Mouse (Mus musculus): Measurements from ENCODE around the gene Mad1l1.
"Not testable (repeated sequence)": the region's sequence is repeated elsewhere in the genome, so short reads cannot be mapped to it uniquely, and the experiment has no call there.

The Mad1l1 gene

DNA sequence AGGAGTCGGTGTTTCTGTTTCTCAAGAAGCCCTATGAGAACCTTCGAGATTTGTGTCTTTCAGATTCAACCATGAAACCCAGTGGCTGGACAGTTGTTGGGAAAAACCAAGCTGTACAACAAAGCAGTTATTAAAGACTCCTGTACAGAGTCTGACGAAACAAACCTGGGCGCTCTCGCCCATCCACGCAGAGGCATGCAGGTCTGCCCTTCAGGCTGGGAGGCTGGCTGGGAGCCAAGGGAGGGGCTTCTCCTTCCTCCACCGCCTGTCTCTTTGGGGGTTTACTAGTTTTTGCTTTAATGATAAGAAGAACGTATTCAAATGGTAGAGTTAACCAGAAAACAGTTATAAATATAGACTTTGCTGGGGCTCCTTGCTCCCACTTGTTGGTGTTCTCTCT, 314.5 kb downstream of the Mad1l1 start:
- no peak for DNase-seq (ENCODE audit: low spot score)

DNA sequence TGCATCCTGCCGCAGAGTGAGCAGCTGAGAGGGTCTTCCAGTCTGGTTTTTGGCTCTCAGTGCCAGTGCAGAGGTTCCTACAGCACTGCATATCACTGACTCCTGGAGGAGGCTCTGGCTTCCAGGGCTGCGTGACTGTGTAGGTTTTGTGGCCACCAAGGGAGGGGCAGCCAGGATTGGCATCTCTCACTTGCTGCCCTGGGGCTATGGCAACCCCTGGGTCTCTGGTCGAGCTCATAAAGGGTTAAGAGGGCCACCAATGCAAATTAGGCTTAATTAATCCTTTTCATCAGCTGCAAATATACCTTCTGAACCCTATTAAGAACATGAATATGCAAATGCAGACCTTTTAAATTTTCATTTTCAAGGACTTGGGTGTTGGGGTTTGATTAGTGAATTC, 318.8 kb downstream of the Mad1l1 start:
- DNase-seq (ENCODE audit: low spot score) = no peak

DNA sequence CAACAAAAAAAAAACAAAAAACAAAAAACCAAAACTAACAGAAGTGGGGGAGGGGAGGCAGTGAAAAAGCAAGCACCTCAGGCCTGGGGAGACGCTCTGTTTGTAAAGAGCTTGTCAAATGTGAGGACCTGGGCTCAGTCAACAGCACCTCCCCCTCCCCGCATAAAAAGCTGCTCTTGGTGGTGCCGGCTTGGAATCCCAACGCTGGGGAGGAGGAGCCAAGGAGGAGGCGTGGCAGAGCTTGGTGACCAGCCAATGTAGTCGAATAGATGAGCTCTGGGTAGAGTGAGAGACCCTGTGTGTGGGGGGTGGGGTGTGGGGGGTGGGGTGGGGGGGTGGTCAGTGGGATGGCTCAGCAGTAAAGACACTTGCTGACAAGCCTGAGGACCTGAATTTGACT, 322.4 kb downstream of the Mad1l1 start:
- DNase-seq (ENCODE audit: low spot score) = no peak

DNA sequence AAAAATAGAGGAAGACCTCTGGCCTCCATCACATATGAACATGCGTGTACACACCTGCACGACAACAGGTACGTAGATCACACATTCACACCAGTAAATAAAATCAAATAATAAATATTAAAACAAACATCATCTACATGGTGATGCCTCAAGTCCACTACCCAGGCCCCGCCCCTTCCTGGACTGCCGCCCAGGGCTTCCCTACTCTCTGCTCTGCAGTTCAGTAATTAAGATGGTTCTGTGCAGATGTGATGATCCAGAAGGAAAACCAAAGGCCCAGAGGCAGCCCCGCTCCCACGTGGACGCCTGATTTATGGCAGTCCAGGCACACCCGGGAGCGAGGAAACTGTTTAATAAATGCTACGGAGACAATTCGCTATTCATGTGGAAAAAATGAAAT, 323.0 kb downstream of the Mad1l1 start:
- DNase-seq (ENCODE audit: low spot score) = not testable (repeated sequence)

DNA sequence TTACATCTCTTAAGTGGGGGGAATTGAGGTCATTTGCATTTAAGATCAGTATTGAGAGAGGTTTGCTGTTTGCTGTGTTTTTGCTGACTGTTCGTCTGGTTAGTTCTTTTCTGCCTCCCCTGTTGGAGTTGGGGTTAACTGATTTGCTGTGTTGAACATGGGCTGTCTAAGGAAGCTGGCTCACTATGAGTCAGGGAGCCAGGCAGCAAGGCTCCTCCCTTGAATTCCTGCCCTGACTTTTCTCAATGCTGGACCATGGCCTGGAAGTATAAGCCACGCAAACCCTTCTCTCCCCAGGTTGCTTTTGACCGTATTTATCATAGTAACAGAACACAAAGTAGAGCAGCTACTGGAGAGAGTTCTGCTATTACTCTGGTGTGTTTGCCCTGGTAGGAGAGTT, 329.8 kb downstream of the Mad1l1 start:
- no peak for DNase-seq (ENCODE audit: low spot score)

DNA sequence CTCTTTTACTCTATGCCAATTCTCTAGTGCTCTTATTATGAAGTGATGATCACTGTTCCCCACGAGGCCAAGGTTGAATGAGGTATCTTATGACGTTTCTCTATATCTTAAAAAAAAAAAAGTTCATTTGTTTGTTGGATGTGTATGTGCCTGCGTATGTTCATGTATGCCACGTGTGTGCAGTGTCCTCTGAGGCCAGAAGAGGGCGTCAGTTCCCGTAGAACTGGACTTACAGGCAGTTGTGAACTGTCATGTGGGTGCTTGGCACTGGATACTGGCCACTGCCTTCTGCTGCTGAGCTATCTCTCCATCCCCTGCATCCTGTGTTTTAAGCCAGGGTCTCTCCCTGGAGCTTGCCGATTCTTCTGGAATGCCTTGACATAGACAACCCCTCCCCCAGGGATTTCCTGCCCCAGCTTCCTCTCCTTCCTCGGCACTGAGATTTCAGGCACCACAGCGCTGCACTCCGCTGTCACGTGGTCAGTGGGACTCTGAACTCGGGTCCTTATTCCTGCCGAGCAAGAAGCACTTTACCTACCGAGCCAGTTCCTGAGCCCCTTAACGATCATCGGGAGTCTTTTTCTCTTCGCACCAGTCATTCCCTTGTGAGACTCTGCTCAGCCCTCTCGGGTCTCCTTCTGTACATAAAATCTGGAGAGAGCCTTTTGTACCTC, 336.1 kb downstream of the Mad1l1 start:
- no peak for DNase-seq (ENCODE audit: low spot score)

DNA sequence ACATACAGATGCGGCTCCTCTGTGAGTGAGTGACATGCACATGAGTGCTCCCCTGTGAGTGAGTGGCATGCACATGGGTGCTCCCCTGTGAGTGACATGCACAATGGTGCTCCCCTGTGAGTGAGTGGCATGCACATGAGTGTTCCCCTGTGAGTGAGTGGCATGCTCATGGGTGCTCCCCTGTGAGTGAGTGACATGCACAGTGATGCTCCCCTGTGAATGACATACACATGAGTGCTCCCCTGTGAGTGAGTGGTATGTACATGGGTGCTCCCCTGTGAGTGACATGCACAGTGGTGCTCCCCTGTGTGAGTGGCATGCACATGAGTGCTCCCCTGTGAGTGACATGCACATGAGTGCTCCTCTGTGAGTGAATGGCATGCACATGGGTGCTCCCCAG, 339.4 kb downstream of the Mad1l1 start:
- no peak for DNase-seq (ENCODE audit: low spot score)

DNA sequence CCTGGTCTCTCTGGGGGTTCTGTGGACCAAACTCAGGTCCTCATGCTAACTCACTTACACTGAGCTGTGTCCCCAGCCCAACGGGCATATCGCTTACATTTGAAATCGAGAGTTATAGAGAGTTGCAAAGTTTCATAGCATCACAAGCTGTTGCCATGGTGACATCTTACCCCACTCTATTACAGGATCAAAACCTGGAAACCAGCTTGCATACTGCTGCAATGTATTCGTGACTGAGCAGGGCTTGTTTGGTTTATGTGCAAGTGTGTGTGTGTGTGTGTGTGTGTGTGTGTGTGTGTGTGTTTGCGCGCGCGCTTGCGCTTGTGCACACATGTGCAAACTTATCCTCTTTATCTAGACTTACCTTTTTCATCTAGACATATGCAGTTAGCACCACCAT, 342.0 kb downstream of the Mad1l1 start:
- DNase-seq (ENCODE audit: low spot score) = no peak

DNA sequence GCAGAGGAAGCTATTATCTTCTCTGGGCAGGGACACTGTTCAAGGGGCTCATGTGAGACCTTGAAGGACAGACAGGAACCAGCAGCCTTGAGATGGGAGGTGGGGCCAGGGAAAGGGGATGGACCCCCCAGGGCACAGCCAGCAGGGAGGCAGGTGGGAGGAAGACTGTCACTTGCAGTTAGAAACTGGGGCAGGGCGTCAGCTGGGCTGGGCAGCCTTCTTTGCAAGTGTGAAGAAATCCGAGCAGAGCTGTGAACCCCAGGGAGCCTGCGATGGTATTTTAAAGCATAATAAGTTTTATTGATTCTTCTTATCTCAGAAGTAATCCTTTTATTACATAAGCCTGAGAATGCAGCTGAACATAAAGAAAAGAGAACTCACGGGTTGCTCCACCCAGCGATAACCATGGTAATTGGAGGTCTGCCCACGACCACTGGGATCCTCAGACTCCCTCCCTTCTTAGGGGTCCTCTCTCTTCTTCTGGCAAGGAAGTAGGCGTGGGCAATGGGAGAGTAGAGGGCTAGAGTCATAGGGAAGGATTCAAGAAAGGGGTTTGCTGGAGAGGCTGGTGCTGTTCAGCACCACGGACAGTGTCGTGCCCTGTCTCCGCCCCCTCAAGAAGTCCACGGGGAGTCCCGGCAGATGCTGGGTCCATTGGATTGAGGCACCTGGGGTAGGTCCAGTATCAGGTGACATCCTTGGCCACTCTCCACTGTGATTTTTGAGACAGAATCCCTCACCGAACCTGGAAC, 342.7 kb downstream of the Mad1l1 start:
- DNase-seq (ENCODE audit: low spot score) = peak; percentile 38

DNA sequence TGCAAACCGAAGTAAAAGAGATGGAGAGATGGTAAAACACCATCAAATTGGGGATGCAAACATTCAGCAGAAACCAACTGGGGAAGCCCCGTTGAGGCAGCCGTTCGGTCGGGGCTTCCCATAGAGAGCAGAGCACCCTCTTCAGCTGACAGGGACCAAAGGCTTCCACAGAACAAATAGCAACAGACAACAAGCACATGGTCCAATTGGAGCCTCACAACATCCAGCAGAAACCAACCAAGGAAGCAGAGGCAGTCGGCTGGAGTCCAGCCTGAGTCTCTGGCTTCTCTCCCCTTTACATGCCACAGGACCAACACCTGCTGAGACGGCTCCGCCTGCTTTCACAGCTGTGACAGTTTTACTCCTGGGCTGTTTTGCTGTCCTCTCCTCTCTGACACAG, 343.9 kb downstream of the Mad1l1 start:
- no peak for DNase-seq (ENCODE audit: low spot score)

DNA sequence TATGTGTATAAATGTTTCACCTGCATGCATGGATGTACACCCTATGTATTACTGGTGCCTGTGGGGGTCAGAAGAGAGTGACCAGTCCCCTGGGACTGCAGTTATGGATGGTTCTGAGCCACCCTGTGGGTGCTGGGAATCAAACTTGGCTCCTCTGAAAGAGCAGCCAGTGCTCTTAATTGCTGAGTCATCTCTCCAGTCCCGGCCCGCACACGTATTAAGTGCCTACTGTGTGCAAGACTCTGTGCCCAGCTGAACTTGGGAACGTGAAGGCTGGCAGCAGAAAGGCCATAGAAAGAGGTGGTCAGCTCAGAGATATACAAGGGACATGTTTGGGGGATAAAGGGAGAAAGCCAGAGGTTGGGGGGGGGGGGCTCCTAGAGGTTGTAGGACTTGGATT, 344.8 kb downstream of the Mad1l1 start:
- DNase-seq (ENCODE audit: low spot score) = no peak

DNA sequence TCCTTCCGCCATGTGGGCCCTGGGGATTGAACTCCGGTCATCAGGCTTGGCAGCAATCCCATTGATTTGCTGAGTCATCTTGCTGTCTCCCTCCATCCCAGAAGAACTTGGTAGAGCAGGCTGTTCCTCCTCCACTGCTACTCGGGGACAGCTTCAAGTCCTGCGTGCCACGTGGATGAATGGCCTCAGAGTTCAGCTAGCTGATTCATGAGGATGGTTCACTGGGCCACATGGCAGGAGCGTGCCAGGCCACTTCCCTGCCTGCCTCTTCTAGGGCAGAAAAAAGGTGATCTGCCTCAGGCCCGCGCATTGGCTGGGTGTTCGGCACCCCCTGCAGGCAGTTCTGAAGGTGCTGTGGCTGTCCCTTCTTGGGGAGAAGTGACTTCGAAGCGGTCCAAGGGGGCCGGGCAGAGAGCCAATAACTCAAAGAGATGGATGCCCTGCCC, 351.1 kb downstream of the Mad1l1 start:
- no peak for DNase-seq (ENCODE audit: low spot score)

DNA sequence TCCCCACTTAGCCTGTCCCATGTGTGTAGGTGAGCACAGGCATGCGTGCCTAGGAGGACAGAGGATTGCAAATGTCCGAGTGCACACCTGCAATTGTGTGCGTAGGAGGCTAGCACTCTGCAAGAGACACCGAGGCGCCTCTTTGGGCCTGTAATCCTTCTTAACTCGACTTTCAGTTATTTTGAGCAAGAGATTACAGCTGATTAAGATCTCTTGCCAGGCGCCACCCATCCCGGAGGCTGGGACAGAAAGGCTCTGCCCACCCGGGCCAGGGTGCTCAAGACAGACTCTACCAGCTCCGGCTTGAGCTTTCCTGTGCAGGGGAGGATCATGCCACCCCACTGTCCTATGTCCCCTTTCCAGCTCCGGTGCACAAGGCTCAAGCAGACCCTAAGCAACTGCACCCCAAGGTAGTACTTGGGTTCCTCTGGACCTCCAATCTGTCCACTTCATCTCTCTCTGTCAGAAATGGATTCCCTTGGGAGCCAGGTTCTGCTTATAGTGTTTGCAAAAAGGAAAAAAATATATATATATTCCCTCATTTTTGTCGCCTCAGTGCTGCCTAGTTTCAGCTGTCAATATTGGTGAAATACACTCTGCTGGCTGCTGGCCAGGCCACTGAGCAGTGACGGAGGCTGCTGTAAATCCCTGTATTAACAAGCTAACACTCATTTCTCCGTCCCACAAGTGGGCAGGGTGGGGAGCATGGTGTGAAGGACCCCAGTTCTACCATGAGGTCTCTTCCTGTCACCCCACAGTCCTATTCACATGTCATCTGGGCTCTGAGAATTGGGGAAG, 352.0 kb downstream of the Mad1l1 start:
- DNase-seq (ENCODE audit: low spot score) = no peak

DNA sequence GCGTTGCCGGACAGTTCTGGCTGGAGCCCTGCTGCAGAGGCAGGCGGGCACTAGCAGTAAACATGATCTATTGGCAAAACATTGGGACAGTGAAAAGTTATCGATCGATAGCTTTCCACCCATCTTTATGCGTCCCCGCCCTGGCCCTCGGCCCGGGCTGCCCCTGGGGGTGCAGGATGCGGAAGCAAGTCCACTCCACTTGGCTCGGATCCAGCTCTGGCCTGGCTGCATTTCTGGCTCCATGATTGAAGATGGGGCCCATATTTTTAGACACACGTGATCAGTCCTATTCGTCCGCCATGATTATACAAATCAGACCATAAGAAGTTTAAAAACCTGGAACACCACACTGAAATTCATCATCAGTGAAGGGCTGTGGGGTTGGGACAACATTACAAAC, 355.8 kb downstream of the Mad1l1 start:
- DNase-seq (ENCODE audit: low spot score) = no peak

DNA sequence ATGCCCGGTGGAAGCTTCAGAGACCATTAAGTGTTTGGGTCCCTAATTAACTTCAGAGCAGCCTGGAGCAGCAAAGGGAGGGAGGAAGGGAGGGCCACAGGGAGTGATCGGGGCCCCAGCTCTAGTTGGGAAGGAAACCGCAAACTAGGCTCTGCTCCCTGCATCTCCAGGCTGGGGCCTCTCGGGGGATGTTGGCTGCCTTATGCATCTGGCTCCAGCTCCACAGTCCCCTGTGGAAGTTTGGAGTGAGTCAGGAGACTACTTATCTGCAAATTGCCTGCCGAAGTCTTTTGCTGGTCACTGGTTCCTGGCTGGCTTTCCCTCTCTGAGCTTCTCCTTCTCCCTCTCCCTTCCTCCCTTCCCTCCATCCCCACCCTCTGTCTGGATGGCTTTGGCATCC, 357.0 kb downstream of the Mad1l1 start:
- no peak for DNase-seq (ENCODE audit: low spot score)

DNA sequence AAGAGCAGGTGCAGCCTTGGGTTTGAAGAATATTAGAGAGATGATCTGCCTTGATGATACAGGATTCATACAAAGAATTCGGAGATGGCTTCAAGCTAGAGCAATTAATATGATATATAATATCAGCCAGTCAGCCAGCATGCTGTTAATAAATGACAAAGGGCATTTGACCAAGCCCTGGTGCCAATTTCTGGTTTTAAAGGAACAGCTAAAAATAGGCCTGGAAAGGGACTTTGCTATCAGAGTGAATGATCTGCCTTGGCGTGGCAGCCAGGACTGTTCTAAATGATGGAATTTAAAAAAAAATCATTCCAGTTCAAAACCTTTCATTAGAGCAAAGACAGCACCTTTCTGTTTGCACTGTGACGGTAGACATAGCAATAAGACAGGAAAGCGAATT, 361.6 kb downstream of the Mad1l1 start:
- no peak for DNase-seq (ENCODE audit: low spot score)

Data from retina, embryonic 14.5 days (tissue).